Mouse (Mus musculus) liver, embryonic 11.5 days (tissue): ENCODE results near the gene Sirpa. TPM values are rescaled to one million over a fixed set of nuclear protein-coding genes. Genes with fewer than 3 reads are reported as not detected.

Experiments used
- ATAC-seq: fragments of 200-750 bp; cut with Nextera tagmentation; replicated peaks from 2 replicates; pipeline ENCODE4 v1.8.0; 2017; ENCODE audit warnings: moderate number of reproducible peaks, mild to moderate bottlenecking, moderate TSS enrichment, moderate library complexity; ENCODE audit not compliant: low FRiP score
- DNase-seq: peaks from one replicate; pipeline ENCODE4 v3.0.0-alpha.2; 2017; ENCODE audit warnings: low spot score
- H3K27ac ChIP-seq: fragments of 300-500 bp; sonication (generic); 2 replicates; pipeline ENCODE4 v1.5.1; 2014; ENCODE audit warnings: mild to moderate bottlenecking, low read depth, low read length, control low read depth
- H3K27me3 ChIP-seq: fragments of 300-500 bp; sonication (generic); replicated peaks from 2 replicates; pipeline ENCODE4 v1.6.1; 2014; ENCODE audit warnings: low read length, mixed read lengths; ENCODE audit not compliant: control insufficient read depth, insufficient read depth
- H3K36me3 ChIP-seq: fragments of 300-500 bp; sonication (generic); 2 replicates; pipeline ENCODE4 v1.6.1; 2014; ENCODE audit warnings: mild to moderate bottlenecking, low read length, moderate library complexity, mixed read lengths; ENCODE audit not compliant: control insufficient read depth, insufficient read depth
- H3K4me1 ChIP-seq: fragments of 300-500 bp; sonication (generic); replicated peaks from 2 replicates; pipeline ENCODE4 v1.6.1; 2014; ENCODE audit warnings: low read length, mixed read lengths; ENCODE audit not compliant: control insufficient read depth, insufficient read depth
- H3K4me2 ChIP-seq: fragments of 300-500 bp; sonication (generic); 2 replicates; pipeline ENCODE4 v1.6.1; 2014; ENCODE audit warnings: mild to moderate bottlenecking, control low read depth, moderate library complexity
- H3K4me3 ChIP-seq: fragments of 300-500 bp; sonication (generic); 2 replicates; pipeline ENCODE4 v1.5.1; 2014; ENCODE audit warnings: low read depth, low read length, control low read depth
- H3K9ac ChIP-seq: fragments of 300-500 bp; sonication (generic); 2 replicates; pipeline ENCODE4 v1.6.1; 2014; ENCODE audit warnings: low read depth, low read length, control low read depth
- H3K9me3 ChIP-seq: fragments of 300-500 bp; sonication (generic); 2 replicates; pipeline ENCODE4 v1.6.1; 2016; ENCODE audit warnings: low read length, inconsistent platforms, mixed read lengths; ENCODE audit not compliant: control insufficient read depth
- WGBS: fragments of 180-500 bp; shearing (Covaris S2); extraction: QIAGEN DNeasy Blood & Tissue Kit; methylation state at CpG from one replicate; pipeline ENCODE4 v1.1.7; 2014; 5-methylcytosine and 5-hydroxymethylcytosine counted together
- polyA plus RNA-seq: library from polyadenylated mRNA; unstranded; fragments of >200 nt; fragmentation: Nextera tagmentation; extraction: Ambion mirVana; gene quantifications from 2 replicates; pipeline ENCODE4 v1.2.1, GENCODE M21; 2014

The Sirpa gene
- polyA plus RNA-seq, 1 experiment from 2014 or later: 26.8 TPM

- Histone ChIP-seq H3K36me3 (no peaks in the 10 kb centered on the region), H3K27ac (no peak overlapping the region), H3K4me2 (no peak overlapping the region), H3K4me1 (no peaks in the 10 kb centered on the region), H3K27me3 (peaks cover 8% of the 10 kb centered on the region), H3K9ac (no peak overlapping the region), H3K4me3 (no peak overlapping the region), H3K9me3 (no peaks in the 10 kb centered on the region)
- DNase-seq (no peak), ATAC-seq (no peak)
- WGBS: 82% methylated on average over 4 of the region's 4 CpGs
Observed at GRCm38 (mm10) chr2:129575113-129575512, 17.5 kb upstream of the Sirpa start.

GRCm38 (mm10) chr2:129576611-129577447, 15.8 kb upstream of the Sirpa start:
- ATAC-seq (no peak), DNase-seq (no peak)
- 86% methylated on average over 8 of the region's 8 CpGs for WGBS
- no peaks in the 10 kb centered on the region for H3K9me3 ChIP-seq
- H3K4me2 ChIP-seq: no peak overlapping the region
- H3K4me3 ChIP-seq: no peak overlapping the region
- no peaks in the 10 kb centered on the region for H3K36me3 ChIP-seq
- H3K9ac ChIP-seq: no peak overlapping the region
- peaks cover 8% of the 10 kb centered on the region for H3K27me3 ChIP-seq
- no peak overlapping the region for H3K27ac ChIP-seq
- H3K4me1 ChIP-seq: no peaks in the 10 kb centered on the region

GRCm38 (mm10) chr2:129580656-129581055, 12.0 kb upstream of the Sirpa start:
- no peaks in the 10 kb centered on the region for H3K36me3 ChIP-seq
- H3K27me3 ChIP-seq: no peaks in the 10 kb centered on the region
- WGBS: 75% methylated on average over 4 of the region's 4 CpGs
- H3K9me3 ChIP-seq: no peaks in the 10 kb centered on the region
- no peaks in the 10 kb centered on the region for H3K4me1 ChIP-seq
- DNase-seq: no peak
- H3K27ac ChIP-seq: no peak overlapping the region
- ATAC-seq: no peak
- H3K9ac ChIP-seq: no peak overlapping the region
- no peak overlapping the region for H3K4me2 ChIP-seq
- H3K4me3 ChIP-seq: no peak overlapping the region

DNA sequence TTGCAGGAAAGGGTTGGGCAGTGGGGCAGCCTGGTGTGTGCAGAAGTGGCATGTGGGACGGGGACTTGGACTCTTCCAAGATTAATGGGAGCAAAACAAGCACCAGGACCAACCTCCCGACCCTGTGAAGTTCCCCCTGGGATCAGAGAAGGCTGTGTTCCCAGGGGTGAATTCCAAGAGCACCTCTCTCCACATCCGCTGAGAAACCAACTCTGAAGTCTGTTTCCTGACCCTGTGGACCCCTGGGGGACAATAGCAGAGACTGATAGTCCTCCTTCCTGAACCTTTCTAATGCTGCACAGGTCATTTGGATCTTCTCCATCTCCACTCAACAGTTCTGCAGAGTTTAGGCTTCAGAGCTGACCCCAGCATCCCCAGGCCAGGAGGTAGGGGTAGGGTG, 10.8 kb upstream of the Sirpa start:
- 36% methylated on average over 3 of the region's 3 CpGs for WGBS
- Histone ChIP-seq H3K4me2 (no peak overlapping the region), H3K9ac (no peak overlapping the region), H3K27me3 (no peaks in the 10 kb centered on the region), H3K36me3 (no peaks in the 10 kb centered on the region), H3K27ac (no peak overlapping the region), H3K4me3 (no peak overlapping the region), H3K4me1 (no peaks in the 10 kb centered on the region), H3K9me3 (no peaks in the 10 kb centered on the region)
- DNase-seq (no peak), ATAC-seq (no peak)

DNA sequence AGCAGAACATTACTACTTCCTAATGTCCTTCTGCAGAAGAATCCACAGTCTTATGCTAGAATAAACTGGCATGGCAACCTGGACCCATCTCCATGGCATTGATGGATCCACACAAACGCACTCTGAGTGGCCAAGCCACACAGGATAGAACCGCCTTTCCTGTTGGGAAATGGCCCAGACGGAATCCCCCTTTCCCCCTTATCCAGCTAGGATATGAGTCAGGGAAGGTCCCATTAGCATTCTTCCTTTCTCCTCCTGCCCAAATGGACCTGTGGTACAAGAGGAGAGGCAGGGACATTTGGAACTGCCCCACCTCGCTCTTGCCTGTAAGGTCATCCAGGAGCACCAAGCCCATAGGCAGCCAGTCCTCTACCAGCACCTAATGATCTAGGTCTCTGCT, 10.4 kb upstream of the Sirpa start:
- Histone ChIP-seq H3K4me2 (no peak overlapping the region), H3K9me3 (no peaks in the 10 kb centered on the region), H3K36me3 (no peaks in the 10 kb centered on the region), H3K4me3 (no peak overlapping the region), H3K27ac (no peak overlapping the region), H3K4me1 (no peaks in the 10 kb centered on the region), H3K27me3 (no peaks in the 10 kb centered on the region), H3K9ac (no peak overlapping the region)
- ATAC-seq: no peak
- WGBS: 70% methylated on average over 4 of the region's 4 CpGs
- no peak for DNase-seq

DNA sequence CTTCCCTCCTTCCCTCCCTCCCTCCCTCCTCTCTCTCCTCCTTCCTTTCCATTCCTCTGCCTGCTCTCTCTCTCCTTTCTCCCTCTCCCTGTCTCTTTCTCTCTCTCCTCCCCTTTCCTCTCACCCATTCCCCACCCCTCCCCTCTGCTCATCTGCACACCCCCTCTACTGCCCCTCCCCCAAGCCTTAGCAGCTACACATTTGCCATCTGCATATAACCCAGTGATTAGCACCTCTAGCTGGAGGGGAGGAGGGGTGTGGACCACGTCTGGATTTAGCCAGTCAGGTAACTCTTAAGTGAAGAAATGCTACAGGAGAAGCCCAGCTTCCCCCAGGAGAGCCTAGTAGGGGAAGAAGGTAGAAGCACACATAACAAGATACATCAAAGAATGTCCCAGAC, 7.7 kb upstream of the Sirpa start:
- 21% methylated on average over 1 of the region's 1 CpGs for WGBS
- Histone ChIP-seq H3K27ac (no peak overlapping the region), H3K4me2 (no peak overlapping the region), H3K9ac (no peak overlapping the region), H3K27me3 (no peaks in the 10 kb centered on the region), H3K4me3 (no peak overlapping the region), H3K9me3 (no peaks in the 10 kb centered on the region), H3K36me3 (no peaks in the 10 kb centered on the region), H3K4me1 (0 out of 2 replicates have a peak, but pooled peaks cover 4% of the 10 kb centered on the region)
- DNase-seq (no peak), ATAC-seq (no peak)

GRCm38 (mm10) chr2:129585904-129586514, 6.6 kb upstream of the Sirpa start:
- no peak for DNase-seq
- H3K4me3 ChIP-seq: no peak overlapping the region
- 64% methylated on average over 11 of the region's 11 CpGs for WGBS

GRCm38 (mm10) chr2:129587241-129587640, 5.4 kb upstream of the Sirpa start:
- WGBS: 54% methylated on average over 3 of the region's 3 CpGs
- Histone ChIP-seq H3K36me3 (no peaks in the 10 kb centered on the region), H3K27me3 (no peaks in the 10 kb centered on the region), H3K4me1 (peaks cover 6% of the 10 kb centered on the region), H3K27ac (no peak overlapping the region), H3K4me3 (no peak overlapping the region), H3K4me2 (no peak overlapping the region), H3K9ac (no peak overlapping the region), H3K9me3 (no peaks in the 10 kb centered on the region)
- DNase-seq: no peak
- ATAC-seq: no peak

More at GRCm38 (mm10) chr2:129585904-129586514, 6.6 kb upstream of the Sirpa start:
- Histone ChIP-seq H3K4me2 (no peak overlapping the region), H3K36me3 (no peaks in the 10 kb centered on the region), H3K4me1 (0 out of 2 replicates have a peak, but pooled peaks cover 4% of the 10 kb centered on the region), H3K27ac (no peak overlapping the region), H3K9ac (no peak overlapping the region), H3K9me3 (no peaks in the 10 kb centered on the region), H3K27me3 (no peaks in the 10 kb centered on the region)
- no peak for ATAC-seq

DNA sequence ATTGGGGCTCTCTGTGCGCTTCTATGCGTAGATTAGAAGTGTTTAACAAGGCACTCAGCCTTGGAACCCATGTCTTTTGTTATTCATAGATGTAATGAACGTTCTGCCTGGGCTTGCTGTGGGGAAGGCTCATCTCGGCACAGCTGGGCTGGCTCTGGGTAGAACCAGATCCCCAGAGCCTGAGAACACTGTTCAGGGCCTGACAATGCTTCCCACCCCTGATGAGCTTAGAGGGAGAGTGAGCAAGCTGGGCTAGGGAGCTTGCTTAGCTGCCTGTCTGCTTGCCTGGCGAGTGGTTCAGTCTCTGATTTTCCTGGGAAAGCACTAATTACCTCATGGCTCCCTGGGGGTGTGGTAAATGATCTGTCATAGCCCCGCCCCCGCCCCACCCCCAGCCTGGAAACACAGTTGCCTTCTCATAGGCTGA, 4.8 kb upstream of the Sirpa start:
- WGBS: 38% methylated on average over 7 of the region's 7 CpGs
- DNase-seq: no peak

More for the DNA sequence above, 4.8 kb upstream of the Sirpa start:
- no peak for ATAC-seq
- H3K27ac ChIP-seq: no peak overlapping the region
- H3K9ac ChIP-seq: no peak overlapping the region
- no peaks in the 10 kb centered on the region for H3K36me3 ChIP-seq
- peaks cover 7% of the 10 kb centered on the region for H3K4me1 ChIP-seq
- H3K27me3 ChIP-seq: peaks cover under 1% of the 10 kb centered on the region; the same call in 1 of the 2 replicates
- no peak overlapping the region for H3K4me2 ChIP-seq
- H3K4me3 ChIP-seq: no peak overlapping the region
- no peaks in the 10 kb centered on the region for H3K9me3 ChIP-seq
